Mouse (Mus musculus) myocyte (in vitro differentiated cells): ENCODE measurements around the gene Ncf1. TPM values are rescaled to one million over a fixed set of nuclear protein-coding genes. Genes with fewer than 3 reads are reported as not detected.

Source experiments
- H3K27me3 ChIP-seq: one replicate; pipeline ENCODE4 v1.6.1; 2011; ENCODE audit not compliant: control insufficient read depth, insufficient read depth, insufficient read length
- H3K36me3 ChIP-seq: one replicate; pipeline ENCODE4 v1.6.1; 2011; ENCODE audit not compliant: control insufficient read depth, insufficient read depth
- H3K4me2 ChIP-seq: one replicate; pipeline ENCODE4 v1.6.1; 2011; ENCODE audit warnings: low read depth, control low read depth
- H3K4me3 ChIP-seq: one replicate; pipeline ENCODE4 v1.5.1; 2011; ENCODE audit warnings: mild to moderate bottlenecking, control low read depth, moderate library complexity
- H3K79me2 ChIP-seq: one replicate; pipeline ENCODE4 v1.6.1; 2011; ENCODE audit not compliant: control insufficient read depth, insufficient read depth
- H3ac ChIP-seq: one replicate; pipeline ENCODE4 v1.6.1; 2011; ENCODE audit not compliant: control insufficient read depth, insufficient read length
- CEBPB ChIP-seq: IDR thresholded peaks from 2 replicates; pipeline ENCODE4 v1.6.1; 2011; ENCODE audit warnings: mild to moderate bottlenecking, moderate library complexity; ENCODE audit not compliant: poor library complexity, insufficient read depth, severe bottlenecking
- E2F4 ChIP-seq: IDR thresholded peaks from one replicate; pipeline ENCODE4 v1.6.1; 2011; ENCODE audit warnings: mild to moderate bottlenecking, control low read depth, moderate library complexity; ENCODE audit not compliant: insufficient read depth
- MAX ChIP-seq: IDR thresholded peaks from one replicate; pipeline ENCODE4 v1.6.1; 2011; ENCODE audit warnings: low read depth, mild to moderate bottlenecking, control low read depth
- MYOD1 ChIP-seq, 3 experiments: IDR thresholded peaks; one replicate each; pipeline ENCODE4 v1.6.1; 2011; ENCODE audit warnings: control low read depth in 2 of 3, low read depth in 2 of 3, mild to moderate bottlenecking in 2 of 3, moderate library complexity in 1 of 3; ENCODE audit not compliant: insufficient read length in 2 of 3, control insufficient read depth in 1 of 3
- MYOG ChIP-seq, 3 experiments: IDR thresholded peaks; one replicate each; pipeline ENCODE4 v1.6.1; 2011; ENCODE audit warnings: control low read depth in 2 of 3, low read depth in 2 of 3, mild to moderate bottlenecking in 2 of 3; ENCODE audit not compliant: insufficient read length in 2 of 3, control insufficient read depth in 1 of 3, insufficient read depth in 1 of 3
- POLR2A ChIP-seq: IDR thresholded peaks from one replicate; pipeline ENCODE4 v1.6.1; 2011; ENCODE audit warnings: low read depth, mild to moderate bottlenecking, control low read depth, moderate library complexity; ENCODE audit not compliant: insufficient read length
- POLR2AphosphoS2 ChIP-seq: IDR thresholded peaks from one replicate; pipeline ENCODE4 v1.6.1; 2011; ENCODE audit warnings: low read depth, control low read depth; ENCODE audit not compliant: insufficient read length
- REST ChIP-seq: IDR thresholded peaks from one replicate; pipeline ENCODE4 v1.6.1; 2011; ENCODE audit warnings: mild to moderate bottlenecking, control low read depth, moderate library complexity; ENCODE audit not compliant: insufficient read depth, insufficient read length
- SRF ChIP-seq: IDR thresholded peaks from one replicate; pipeline ENCODE4 v1.6.1; 2011; ENCODE audit warnings: low read depth; ENCODE audit not compliant: control insufficient read depth, insufficient read length
- TCF12 ChIP-seq: IDR thresholded peaks from one replicate; pipeline ENCODE4 v1.6.1; 2011; ENCODE audit warnings: mild to moderate bottlenecking, control low read depth; ENCODE audit not compliant: poor library complexity, insufficient read depth, severe bottlenecking
- TCF3 ChIP-seq: IDR thresholded peaks from one replicate; pipeline ENCODE4 v1.6.1; 2011; ENCODE audit warnings: low read depth, control low read depth; ENCODE audit not compliant: insufficient read length
- USF1 ChIP-seq: IDR thresholded peaks from one replicate; pipeline ENCODE4 v1.6.1; 2011; ENCODE audit warnings: low read depth, mild to moderate bottlenecking, control low read depth, moderate library complexity
- polyA plus RNA-seq: library from polyadenylated mRNA; unstranded; fragments of >200 nt; fragmentation: generic; extraction: Trizol; gene quantifications from one replicate; pipeline ENCODE4 v1.2.1, GENCODE M21; 2012; ENCODE audit warnings: missing spikeins

Ncf1 gene
- polyA plus RNA-seq, 1 experiment = 1.4 TPM

GRCm38 (mm10) chr5:134217900-134218299 lies 11.5 kb downstream of the Ncf1 start:
- TF ChIP-seq SRF (no peak), POLR2A (no peak), MAX (no peak), MYOD1 (IDR thresholded peaks at IDR 0.05; ENCODE audit: control insufficient read depth in 1 of 3, insufficient read length in 2 of 3, low read depth in 2 of 3) (no peak), USF1 (no peak), CEBPB (no peak), TCF12 (no peak), MYOG (IDR thresholded peaks at IDR 0.05; ENCODE audit: control insufficient read depth in 1 of 3, insufficient read depth in 1 of 3, insufficient read length in 2 of 3, low read depth in 2 of 3) (no peak), REST (no peak), TCF3 (no peak), E2F4 (no peak)

GRCm38 (mm10) chr5:134214021-134214806 lies 15.2 kb downstream of the Ncf1 start:
- Histone ChIP-seq H3K36me3 (no peaks in the 10 kb centered on the region), H3K79me2 (no peaks in the 10 kb centered on the region), H3ac (no peak overlapping the region), H3K27me3 (no peaks in the 10 kb centered on the region), H3K4me3 (no peak overlapping the region), H3K4me2 (no peak overlapping the region)
- TF ChIP-seq MAX = no peak
- TF ChIP-seq POLR2AphosphoS2 = no peak
- TF ChIP-seq MYOG (IDR thresholded peaks at IDR 0.05; ENCODE audit: control insufficient read depth in 1 of 3, insufficient read depth in 1 of 3, insufficient read length in 2 of 3, low read depth in 2 of 3) = no peak
- no peak for TF ChIP-seq CEBPB
- TF ChIP-seq USF1 = no peak
- TF ChIP-seq POLR2A = no peak
- no peak for TF ChIP-seq REST
- TF ChIP-seq MYOD1 (IDR thresholded peaks at IDR 0.05; ENCODE audit: control insufficient read depth in 1 of 3, insufficient read length in 2 of 3, low read depth in 2 of 3) = no peak
- no peak for TF ChIP-seq TCF3
- TF ChIP-seq SRF = no peak
- no peak for TF ChIP-seq TCF12
- no peak for TF ChIP-seq E2F4

More at GRCm38 (mm10) chr5:134217900-134218299, 11.5 kb downstream of the Ncf1 start:
- H3K4me3 ChIP-seq = no peak overlapping the region
- H3K4me2 ChIP-seq = no peak overlapping the region
- no peak overlapping the region for H3ac ChIP-seq
- no peaks in the 10 kb centered on the region for H3K36me3 ChIP-seq
- no peaks in the 10 kb centered on the region for H3K79me2 ChIP-seq
- H3K27me3 ChIP-seq = no peaks in the 10 kb centered on the region

- H3K27me3 ChIP-seq = no peaks in the 10 kb centered on the region
- H3K4me2 ChIP-seq = no peak overlapping the region
- TF ChIP-seq TCF12 (no peak), POLR2AphosphoS2 (no peak), USF1 (no peak), CEBPB (no peak), POLR2A (no peak), TCF3 (no peak), MYOG (IDR thresholded peaks at IDR 0.05; ENCODE audit: control insufficient read depth in 1 of 3, insufficient read depth in 1 of 3, insufficient read length in 2 of 3, low read depth in 2 of 3) (no peak)
- H3K79me2 ChIP-seq = no peaks in the 10 kb centered on the region
- H3ac ChIP-seq = no peak overlapping the region
- H3K4me3 ChIP-seq = no peak overlapping the region
- H3K36me3 ChIP-seq = no peaks in the 10 kb centered on the region
Measured at GRCm38 (mm10) chr5:134209931-134210554, 19.4 kb downstream of the Ncf1 start.

GRCm38 (mm10) chr5:134206721-134207120 lies 22.7 kb downstream of the Ncf1 start:
- no peak overlapping the region for H3K4me3 ChIP-seq
- no peak overlapping the region for H3ac ChIP-seq
- no peaks in the 10 kb centered on the region for H3K79me2 ChIP-seq
- H3K27me3 ChIP-seq = no peaks in the 10 kb centered on the region
- TF ChIP-seq E2F4 (no peak), TCF12 (no peak), CEBPB (no peak), SRF (no peak), MYOD1 (IDR thresholded peaks at IDR 0.05; ENCODE audit: control insufficient read depth in 1 of 3, insufficient read length in 2 of 3, low read depth in 2 of 3) (no peak), REST (no peak), TCF3 (no peak)
- no peak overlapping the region for H3K4me2 ChIP-seq
- H3K36me3 ChIP-seq = no peaks in the 10 kb centered on the region
